Mouse (Mus musculus) hindbrain, embryonic 11.5 days (tissue): Measurements from ENCODE around the gene Umad1. TPM values are rescaled to one million over a fixed set of nuclear protein-coding genes. Genes with fewer than 3 reads are reported as not detected.
"Not testable (repeated sequence)": the region's sequence is repeated elsewhere in the genome, so short reads cannot be mapped to it uniquely, and the experiment has no call there.

ENCODE experiments used
- ATAC-seq: fragments of 200-750 bp; cut with Nextera tagmentation; 2 replicates; pipeline ENCODE4 v1.8.0; 2017; ENCODE audit warnings: mild to moderate bottlenecking, moderate TSS enrichment, moderate library complexity; ENCODE audit not compliant: low FRiP score
- DNase-seq: peaks from one replicate; pipeline ENCODE4 v3.0.0-alpha.2; 2015; ENCODE audit warnings: low spot score
- H3K27ac ChIP-seq: fragments of 300-500 bp; sonication (generic); 2 replicates; pipeline ENCODE4 v1.5.1; 2014; ENCODE audit warnings: mild to moderate bottlenecking, low read depth, low read length
- H3K27me3 ChIP-seq: fragments of 300-500 bp; sonication (generic); 2 replicates; pipeline ENCODE4 v1.6.1; 2014; ENCODE audit warnings: mild to moderate bottlenecking, low read length, moderate library complexity, mixed read lengths; ENCODE audit not compliant: control insufficient read depth, insufficient read depth
- H3K36me3 ChIP-seq: fragments of 300-500 bp; sonication (generic); 2 replicates; pipeline ENCODE4 v1.6.1; 2014; ENCODE audit warnings: mild to moderate bottlenecking, low read length, moderate library complexity, mixed read lengths; ENCODE audit not compliant: control insufficient read depth, insufficient read depth
- H3K4me1 ChIP-seq: fragments of 300-500 bp; sonication (generic); replicated peaks from 2 replicates; pipeline ENCODE4 v1.6.1; 2014; ENCODE audit warnings: low read length, mixed read lengths; ENCODE audit not compliant: control insufficient read depth, insufficient read depth
- H3K4me2 ChIP-seq: fragments of 300-500 bp; sonication (generic); replicated peaks from 2 replicates; pipeline ENCODE4 v1.6.1; 2014; ENCODE audit warnings: mild to moderate bottlenecking, low read depth, low read length
- H3K4me3 ChIP-seq: fragments of 300-500 bp; sonication (generic); 2 replicates; pipeline ENCODE4 v1.5.1; 2014; ENCODE audit warnings: low read depth, low read length
- H3K9ac ChIP-seq: fragments of 300-500 bp; sonication (generic); 2 replicates; pipeline ENCODE4 v1.6.1; 2014; ENCODE audit warnings: low read depth, low read length
- H3K9me3 ChIP-seq: fragments of 300-500 bp; sonication (generic); 2 replicates; pipeline ENCODE4 v1.6.1; 2016; ENCODE audit warnings: low read length; ENCODE audit not compliant: control insufficient read depth
- WGBS: fragments of 180-500 bp; shearing (Covaris S2); extraction: QIAGEN DNeasy Blood & Tissue Kit; methylation state at CpG from one replicate; pipeline ENCODE4 v1.1.7; 2014; 5-methylcytosine and 5-hydroxymethylcytosine counted together
- polyA plus RNA-seq: library from polyadenylated mRNA; unstranded; fragments of >200 nt; fragmentation: Nextera tagmentation; extraction: Ambion mirVana; gene quantifications from 2 replicates; pipeline ENCODE4 v1.2.1, GENCODE M21; 2014

The Umad1 gene
- polyA plus RNA-seq, 1 experiment from 2014 or later: 28.8 TPM

DNA sequence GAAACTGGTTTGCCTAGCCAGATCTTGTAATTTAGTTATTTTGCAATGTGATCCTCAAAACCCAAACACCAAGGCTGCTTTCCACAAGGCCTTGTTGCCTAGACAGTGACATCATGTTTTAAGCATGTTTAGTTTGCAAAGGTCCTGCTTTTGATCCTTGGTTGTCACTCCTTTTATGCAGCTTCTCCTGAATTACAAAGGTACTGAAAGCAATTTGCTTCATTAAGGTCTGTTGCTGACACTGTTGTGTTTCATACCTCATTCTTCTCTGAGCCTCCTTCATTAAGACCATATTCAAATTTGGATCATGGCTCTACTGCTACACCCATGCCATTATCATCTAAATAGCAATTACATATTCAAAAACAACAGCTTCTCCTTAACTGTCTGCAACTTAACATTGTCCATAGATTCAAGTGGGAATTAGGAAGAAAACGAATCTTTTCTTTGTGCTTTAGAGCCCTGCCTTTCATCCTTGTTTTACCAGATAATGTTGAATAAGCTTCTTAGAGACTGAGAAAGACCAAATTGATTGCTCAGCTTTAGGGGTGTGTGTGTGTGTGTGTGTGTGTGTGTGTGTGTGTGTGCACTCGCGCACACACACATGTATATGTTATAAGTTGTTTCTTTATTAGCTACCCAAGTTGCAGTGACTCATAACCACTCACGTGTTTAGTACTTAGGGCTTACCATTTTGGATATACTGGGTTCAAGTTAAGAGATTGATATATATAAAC is 35.1 kb downstream of the Umad1 start:
- Histone ChIP-seq H3K9me3 (no peaks in the 10 kb centered on the region), H3K27me3 (no peaks in the 10 kb centered on the region), H3K4me1 (no peaks in the 10 kb centered on the region), H3K36me3 (no peaks in the 10 kb centered on the region), H3K4me2 (no peak overlapping the region), H3K27ac (no peak overlapping the region), H3K4me3 (no peak overlapping the region), H3K9ac (no peak overlapping the region)
- WGBS: 85% methylated on average over 4 of the region's 4 CpGs
- no peak for ATAC-seq
- DNase-seq: no peak

DNA sequence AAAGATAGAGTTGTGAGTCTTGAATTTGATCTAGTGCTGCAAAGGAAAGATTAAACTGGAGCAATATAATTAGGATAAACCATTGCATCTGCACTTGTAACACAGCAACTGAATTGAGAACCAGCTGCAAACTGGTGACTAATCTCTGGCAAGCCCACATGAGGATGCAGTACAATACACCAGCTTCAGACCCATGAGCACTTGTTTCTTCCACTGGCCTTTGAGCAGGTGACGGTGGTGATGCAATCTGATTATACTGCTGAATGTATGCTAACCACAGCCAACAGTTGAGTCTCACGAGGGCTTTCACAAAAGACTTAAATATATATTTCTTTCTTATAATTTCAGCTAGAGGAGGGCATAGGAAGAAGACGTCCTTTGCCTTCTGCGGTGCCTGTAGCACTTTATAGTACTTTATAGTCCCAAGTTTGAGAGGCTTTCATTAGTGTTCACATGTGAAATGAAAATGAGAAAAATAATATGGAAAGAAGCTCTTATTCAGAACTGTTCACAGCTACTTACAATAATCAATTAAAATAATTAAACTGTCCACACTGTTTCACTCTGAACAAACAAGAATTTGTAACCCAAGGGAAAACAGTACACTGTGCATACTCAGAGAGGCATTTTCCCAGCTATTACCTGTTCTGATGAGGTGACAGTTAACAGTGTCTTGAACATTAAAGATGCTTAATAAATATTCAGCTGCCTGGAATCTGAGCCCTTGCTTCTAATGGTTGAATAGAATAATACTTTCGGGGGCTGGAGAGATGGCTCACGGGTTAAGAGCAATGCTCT is 40.2 kb downstream of the Umad1 start:
- H3K36me3 ChIP-seq: no peaks in the 10 kb centered on the region
- H3K27me3 ChIP-seq: no peaks in the 10 kb centered on the region
- WGBS: 89% methylated on average over 6 of the region's 6 CpGs
- ATAC-seq (no peak), DNase-seq (no peak)
- no peak overlapping the region for H3K4me2 ChIP-seq
- H3K27ac ChIP-seq: no peak overlapping the region
- H3K4me1 ChIP-seq: no peaks in the 10 kb centered on the region
- H3K9me3 ChIP-seq: no peaks in the 10 kb centered on the region
- no peak overlapping the region for H3K4me3 ChIP-seq
- no peak overlapping the region for H3K9ac ChIP-seq

DNA sequence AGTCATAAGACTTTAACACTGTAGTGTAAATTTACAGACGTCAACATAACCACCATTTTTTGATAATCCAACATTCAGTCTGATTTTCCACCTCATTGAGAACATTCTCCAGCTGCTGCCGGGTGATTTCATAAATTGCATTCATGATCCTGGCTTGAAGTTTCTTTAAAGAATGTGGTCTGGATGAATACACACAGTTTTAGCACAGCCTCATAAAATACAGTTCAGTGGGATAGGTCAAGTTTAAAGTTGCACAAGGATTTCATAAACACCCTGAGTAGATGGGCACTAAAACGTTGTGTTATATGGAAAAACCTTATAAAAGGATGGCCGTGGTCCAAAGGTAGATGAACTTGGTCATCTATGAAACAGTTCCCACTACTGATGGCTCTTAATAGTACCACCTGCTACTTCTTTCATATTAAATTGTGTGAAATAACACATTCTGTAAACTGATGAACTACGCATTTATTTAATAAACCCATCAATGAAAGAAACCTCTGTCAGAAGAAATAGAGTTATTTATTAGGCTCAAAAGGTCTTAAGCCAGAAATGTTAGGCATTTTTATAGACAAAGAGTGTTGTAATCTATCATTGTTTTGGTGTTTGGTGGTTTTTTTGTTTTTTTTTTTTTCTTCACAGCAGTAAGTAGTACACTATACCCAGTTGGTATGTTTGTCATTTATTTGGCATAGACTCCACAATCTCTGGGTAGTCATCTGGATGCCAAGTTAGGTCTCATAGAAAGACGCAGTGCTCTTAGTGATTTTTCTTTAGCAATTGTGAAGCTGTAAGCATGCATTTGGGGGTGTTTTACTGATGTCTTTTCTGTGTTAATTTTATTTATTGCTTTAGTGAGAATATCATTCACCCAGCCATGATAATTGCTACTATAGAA is 49.0 kb downstream of the Umad1 start:
- no peak for DNase-seq
- H3K9ac ChIP-seq: no peak overlapping the region
- 91% methylated on average over 6 of the region's 6 CpGs for WGBS
- H3K4me1 ChIP-seq: no peaks in the 10 kb centered on the region
- H3K36me3 ChIP-seq: no peaks in the 10 kb centered on the region
- H3K27ac ChIP-seq: no peak overlapping the region
- H3K4me2 ChIP-seq: no peak overlapping the region
- no peaks in the 10 kb centered on the region for H3K9me3 ChIP-seq
- no peak for ATAC-seq
- H3K4me3 ChIP-seq: no peak overlapping the region
- H3K27me3 ChIP-seq: no peaks in the 10 kb centered on the region

DNA sequence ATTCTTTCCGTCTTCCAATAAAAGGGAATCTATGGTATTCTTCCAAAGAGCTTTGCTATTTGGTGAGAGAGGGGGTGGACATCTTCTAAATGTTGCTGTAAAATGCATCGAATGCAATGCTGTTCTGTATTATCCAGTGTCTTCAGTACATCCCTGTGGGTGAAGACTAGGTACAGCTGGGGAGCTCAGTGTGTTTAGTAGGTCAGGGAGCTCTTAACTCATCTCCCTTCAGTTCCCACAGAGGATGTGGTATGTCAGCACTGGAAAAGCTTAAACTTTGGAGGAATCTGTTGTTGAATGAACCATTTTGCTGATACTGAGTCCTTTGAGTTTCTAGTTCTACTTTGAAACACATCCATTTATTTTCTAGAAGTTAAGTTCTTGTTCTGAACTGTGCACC is 53.5 kb downstream of the Umad1 start:
- no peak overlapping the region for H3K9ac ChIP-seq
- no peak overlapping the region for H3K4me2 ChIP-seq
- H3K9me3 ChIP-seq: no peaks in the 10 kb centered on the region
- whole genome bisulfite sequencing: 91% methylated on average over 2 of the region's 2 CpGs
- H3K27ac ChIP-seq: no peak overlapping the region
- DNase-seq (no peak), ATAC-seq (no peak)
- no peak overlapping the region for H3K4me3 ChIP-seq
- H3K4me1 ChIP-seq: no peaks in the 10 kb centered on the region
- H3K27me3 ChIP-seq: no peaks in the 10 kb centered on the region
- no peaks in the 10 kb centered on the region for H3K36me3 ChIP-seq

DNA sequence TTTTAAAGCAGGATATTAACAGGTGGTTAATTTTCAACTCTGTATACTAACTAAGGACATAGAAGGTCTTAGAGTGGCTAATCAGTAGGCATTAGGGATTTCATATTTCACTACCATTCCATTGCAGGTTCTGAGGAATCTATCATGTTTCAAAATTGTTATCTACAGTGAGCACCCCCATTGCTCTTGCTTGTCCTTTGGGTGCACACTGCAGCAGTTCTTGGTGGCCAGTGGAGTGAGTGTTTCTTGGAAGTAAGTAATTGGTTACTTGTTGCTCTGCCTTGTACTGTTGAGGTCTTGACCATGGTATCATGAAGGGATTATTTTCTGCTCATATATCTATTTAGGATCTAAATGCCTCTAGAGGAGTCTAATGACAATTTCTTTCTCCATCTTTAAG is 57.1 kb downstream of the Umad1 start:
- H3K4me2 ChIP-seq: no peak overlapping the region
- no peak overlapping the region for H3K4me3 ChIP-seq
- no peak for DNase-seq
- no peak overlapping the region for H3K9ac ChIP-seq
- H3K9me3 ChIP-seq: no peaks in the 10 kb centered on the region
- no peaks in the 10 kb centered on the region for H3K36me3 ChIP-seq
- no peaks in the 10 kb centered on the region for H3K27me3 ChIP-seq
- H3K27ac ChIP-seq: no peak overlapping the region
- no peak for ATAC-seq
- H3K4me1 ChIP-seq: no peaks in the 10 kb centered on the region

DNA sequence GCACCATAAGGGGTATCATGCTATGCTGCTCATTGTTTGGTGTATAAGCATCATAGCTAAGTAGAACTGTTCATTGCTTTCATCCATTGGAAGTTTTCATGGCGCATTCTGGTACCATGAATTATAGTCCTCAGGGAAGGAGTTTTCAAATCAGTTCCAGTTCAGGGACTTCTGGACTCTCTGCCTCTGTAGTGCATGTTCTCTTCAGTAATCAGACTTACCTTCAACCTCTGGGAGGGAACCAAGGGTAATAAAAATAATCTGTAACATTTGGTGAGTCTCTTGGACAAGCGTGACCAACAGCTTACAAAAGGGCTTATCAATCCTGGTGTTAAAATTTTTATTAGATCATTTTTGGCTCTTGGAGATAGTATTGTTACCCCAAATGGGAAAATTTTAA is 60.5 kb downstream of the Umad1 start:
- no peaks in the 10 kb centered on the region for H3K36me3 ChIP-seq
- no peaks in the 10 kb centered on the region for H3K9me3 ChIP-seq
- no peaks in the 10 kb centered on the region for H3K27me3 ChIP-seq
- no peak overlapping the region for H3K9ac ChIP-seq
- 96% methylated on average over 2 of the region's 2 CpGs for WGBS
- H3K4me3 ChIP-seq: no peak overlapping the region
- no peak overlapping the region for H3K4me2 ChIP-seq
- DNase-seq: no peak
- ATAC-seq: no peak
- no peaks in the 10 kb centered on the region for H3K4me1 ChIP-seq
- no peak overlapping the region for H3K27ac ChIP-seq

DNA sequence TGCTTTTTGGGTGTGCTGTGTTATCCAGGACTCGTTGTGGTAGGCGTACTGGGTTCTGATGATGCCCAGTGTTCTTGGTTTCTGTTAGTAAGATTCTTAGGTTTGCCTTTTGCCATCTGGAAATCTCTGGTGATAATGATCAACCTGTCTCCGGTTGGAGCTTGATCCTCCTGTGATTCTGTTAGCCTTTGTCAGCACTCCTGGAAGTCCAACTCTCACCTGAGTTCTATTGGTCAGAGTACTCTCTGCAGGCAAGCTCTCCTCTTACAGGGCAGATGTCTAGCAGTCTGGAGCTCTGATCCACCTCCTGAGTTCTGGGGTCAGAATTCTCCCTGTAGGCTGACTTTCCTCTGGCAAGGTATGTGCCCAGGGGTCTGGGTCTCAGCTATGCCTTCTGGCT is 72.4 kb downstream of the Umad1 start:
- 96% methylated on average over 3 of the region's 3 CpGs for WGBS

DNA sequence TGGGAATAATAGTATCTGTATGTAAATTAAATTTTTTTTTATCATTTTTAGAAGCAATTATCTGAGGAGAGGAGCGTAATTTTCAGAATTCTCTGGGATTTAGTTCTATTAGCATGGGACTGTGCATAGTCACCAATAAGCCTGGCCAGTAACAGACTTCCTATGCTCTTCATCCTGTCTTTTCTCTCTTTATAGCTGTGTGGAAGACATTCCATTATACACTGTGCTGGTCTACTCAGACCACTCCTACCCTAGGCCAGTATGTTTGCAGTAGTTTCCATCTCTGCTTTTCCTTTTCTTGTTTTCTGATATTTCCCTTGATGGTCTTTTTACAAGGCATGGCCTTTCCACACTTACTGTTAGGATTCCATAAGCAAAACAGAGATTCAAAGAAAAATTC is 74.3 kb downstream of the Umad1 start:
- Histone ChIP-seq H3K36me3 (no peaks in the 10 kb centered on the region), H3K27me3 (no peaks in the 10 kb centered on the region), H3K4me1 (no peaks in the 10 kb centered on the region), H3K9me3 (no peaks in the 10 kb centered on the region), H3K4me3 (no peak overlapping the region), H3K27ac (no peak overlapping the region), H3K9ac (no peak overlapping the region), H3K4me2 (no peak overlapping the region)
- DNase-seq (no peak), ATAC-seq (no peak)
- 100% methylated on average over 1 of the region's 1 CpGs for WGBS

More for the DNA sequence above, 72.4 kb downstream of the Umad1 start:
- H3K4me3 ChIP-seq, H3K27me3 ChIP-seq, H3K4me2 ChIP-seq, H3K9me3 ChIP-seq, H3K4me1 ChIP-seq, DNase-seq, ATAC-seq, H3K9ac ChIP-seq, H3K27ac ChIP-seq, H3K36me3 ChIP-seq: not testable (repeated sequence)
